Mouse (Mus musculus) retina, postnatal 7 days (tissue): Measurements from ENCODE around the gene Lca5l.

Experiments used
- DNase-seq: peaks from one replicate; pipeline ENCODE4 v3.0.0-alpha.2; 2012; ENCODE audit warnings: low read depth, low spot score

Gene Lca5l

GRCm38 (mm10) chr16:96191531-96192506 is at the start of gene Lca5l:
Lca5l (minus strand) TSS chr16:96192271.
- DNase-seq: peak; percentile 99

GRCm38 (mm10) chr16:96235366-96235970 is 43.4 kb upstream of the Lca5l start, which contains the start of gene B3galt5:
B3galt5 (plus strand) TSS chr16:96235801.
- DNase-seq: no peak

- no peak for DNase-seq
These were observed 41.9 kb upstream of the Lca5l start for GRCm38 (mm10) chr16:96233996-96234395.

- DNase-seq: no peak
These were observed 39.9 kb upstream of the Lca5l start for GRCm38 (mm10) chr16:96231974-96232373.

GRCm38 (mm10) chr16:96231251-96231650 is 39.2 kb upstream of the Lca5l start:
- no peak for DNase-seq

GRCm38 (mm10) chr16:96230411-96230810 is 38.3 kb upstream of the Lca5l start:
- DNase-seq: peak; percentile 63

GRCm38 (mm10) chr16:96229044-96229555 is 37.0 kb upstream of the Lca5l start:
- no peak for DNase-seq

GRCm38 (mm10) chr16:96228438-96228837 is 36.4 kb upstream of the Lca5l start:
- no peak for DNase-seq

GRCm38 (mm10) chr16:96222452-96222851 is 30.4 kb upstream of the Lca5l start:
- DNase-seq: no peak

GRCm38 (mm10) chr16:96221959-96222358 is 29.9 kb upstream of the Lca5l start:
- DNase-seq: no peak

DNA sequence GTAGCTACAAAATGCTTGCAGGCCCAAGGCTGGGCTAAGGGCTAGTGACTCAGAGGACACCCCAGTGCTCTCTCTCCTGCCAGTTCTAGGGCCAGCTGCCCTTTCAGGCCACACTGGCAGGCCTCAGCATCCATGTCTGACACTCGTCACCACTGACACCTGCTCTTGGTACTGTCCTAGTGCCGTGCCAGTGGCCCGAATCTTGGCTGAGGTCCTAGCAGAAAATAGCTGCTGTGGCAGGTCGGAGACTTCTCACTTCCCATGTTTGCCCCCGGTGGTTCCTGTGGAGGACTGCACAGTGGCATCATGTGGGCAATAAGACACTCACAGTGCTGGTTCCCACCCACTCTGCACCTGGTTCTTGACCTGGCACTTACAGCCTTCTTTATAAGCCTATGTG is 29.4 kb upstream of the Lca5l start:
- no peak for DNase-seq

DNA sequence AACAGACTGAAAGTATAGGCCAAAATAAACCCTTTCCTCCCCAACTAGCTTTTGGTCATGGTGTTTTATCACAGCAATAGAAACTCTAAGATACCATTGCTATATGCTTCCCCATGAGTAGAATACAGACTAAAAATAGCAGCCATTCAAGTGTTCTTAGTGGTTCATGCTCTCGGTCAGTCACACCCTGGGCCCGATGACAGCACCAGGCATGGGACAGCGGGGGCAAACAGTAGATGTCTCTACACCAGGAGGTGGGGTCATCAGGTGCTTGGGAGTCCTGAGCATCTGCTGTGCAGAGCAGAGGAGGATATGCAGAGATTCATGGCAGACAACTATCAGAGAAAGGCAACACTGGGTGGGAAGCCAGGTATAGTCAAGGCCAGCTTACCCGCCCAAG is 21.0 kb upstream of the Lca5l start:
- no peak for DNase-seq

- no peak for DNase-seq
These were observed 18.8 kb upstream of the Lca5l start for GRCm38 (mm10) chr16:96210856-96211255.

GRCm38 (mm10) chr16:96209789-96210188 is 17.7 kb upstream of the Lca5l start:
- DNase-seq: no peak

GRCm38 (mm10) chr16:96201485-96202232 is 9.6 kb upstream of the Lca5l start:
- no peak for DNase-seq

DNA sequence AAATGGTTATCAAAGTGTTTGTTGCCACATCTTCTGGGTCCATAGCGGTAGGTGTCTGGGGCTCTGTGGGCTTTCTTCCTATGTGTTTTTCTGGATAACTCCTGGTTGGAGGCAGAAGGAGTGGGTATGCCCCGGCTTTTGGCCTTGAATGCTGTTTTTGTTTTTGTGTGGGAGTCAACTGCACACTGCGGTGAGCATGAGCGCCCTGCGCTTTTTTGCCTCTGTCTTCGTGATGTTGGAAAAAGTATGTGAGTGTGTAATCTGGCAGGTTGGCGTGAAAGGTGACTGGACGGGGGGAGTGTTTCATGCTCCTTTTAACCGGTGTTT is 8.6 kb upstream of the Lca5l start:
- DNase-seq: no peak

DNA sequence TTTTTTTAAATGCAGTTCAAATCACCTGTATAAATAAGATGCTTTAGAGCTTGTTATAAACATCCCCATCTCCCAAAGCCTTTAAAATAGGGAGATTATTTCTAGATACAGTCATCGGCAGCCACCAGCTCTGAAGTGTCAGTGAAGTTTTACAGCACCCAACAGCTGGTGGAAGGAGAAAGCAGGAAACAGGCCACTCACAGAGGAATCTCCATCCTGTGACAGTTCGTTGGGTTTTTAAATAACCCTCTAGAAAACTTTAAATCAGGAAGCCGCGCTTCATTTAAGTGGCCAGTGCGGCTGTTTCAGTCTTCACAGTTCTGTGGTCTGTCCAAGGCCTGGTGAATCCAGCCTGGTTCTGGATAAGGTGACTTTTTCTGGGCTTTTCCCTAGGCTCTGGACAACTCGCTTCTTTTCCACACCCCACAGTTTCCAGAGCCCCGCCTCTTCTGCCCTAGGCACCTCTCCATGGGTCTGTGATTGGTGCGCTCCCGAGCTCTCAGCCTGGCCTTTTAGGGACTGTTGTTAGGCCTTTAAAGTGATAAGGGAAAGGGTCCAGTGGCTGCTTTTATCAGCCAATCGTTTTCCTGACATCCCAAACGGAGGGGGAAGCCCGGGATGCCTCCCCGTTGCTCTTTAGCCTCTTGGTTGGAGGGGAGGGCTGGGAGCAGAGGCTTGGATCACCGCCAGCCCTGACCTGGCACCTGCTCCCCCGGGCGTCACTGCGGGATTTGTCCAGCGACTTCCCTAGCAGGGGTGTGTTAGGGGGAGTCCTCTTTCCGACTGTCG is 8.0 kb upstream of the Lca5l start, which contains the start of gene Sh3bgr:
TSS of gene Sh3bgr (plus strand) at position 538 of the 789 bp plus-strand sequence.
- peak; percentile 14 for DNase-seq

DNA sequence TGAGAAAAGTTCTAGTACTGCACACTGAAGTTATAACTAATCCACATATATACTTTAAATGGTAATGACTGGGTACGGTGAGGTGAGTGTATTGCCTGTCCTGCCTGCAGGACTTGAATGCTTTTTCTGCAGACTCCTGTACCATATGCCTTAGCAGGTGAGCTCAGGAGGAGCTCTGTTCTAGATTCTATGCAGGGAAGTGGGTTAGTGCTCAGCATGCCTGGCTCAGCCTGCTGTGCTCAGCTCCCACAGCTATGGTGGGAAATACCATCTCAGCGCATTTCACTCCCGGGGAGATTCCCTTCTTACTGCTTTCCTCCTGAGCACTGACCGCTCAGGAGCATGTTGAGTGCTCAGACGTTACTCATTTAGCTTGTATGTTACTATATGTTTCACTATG is 4.5 kb downstream of the Lca5l start:
- no peak for DNase-seq

- DNase-seq: no peak
These were observed 12.9 kb downstream of the Lca5l start for GRCm38 (mm10) chr16:96179156-96179555.

GRCm38 (mm10) chr16:96175399-96175798 is 16.7 kb downstream of the Lca5l start:
- DNase-seq: no peak

DNA sequence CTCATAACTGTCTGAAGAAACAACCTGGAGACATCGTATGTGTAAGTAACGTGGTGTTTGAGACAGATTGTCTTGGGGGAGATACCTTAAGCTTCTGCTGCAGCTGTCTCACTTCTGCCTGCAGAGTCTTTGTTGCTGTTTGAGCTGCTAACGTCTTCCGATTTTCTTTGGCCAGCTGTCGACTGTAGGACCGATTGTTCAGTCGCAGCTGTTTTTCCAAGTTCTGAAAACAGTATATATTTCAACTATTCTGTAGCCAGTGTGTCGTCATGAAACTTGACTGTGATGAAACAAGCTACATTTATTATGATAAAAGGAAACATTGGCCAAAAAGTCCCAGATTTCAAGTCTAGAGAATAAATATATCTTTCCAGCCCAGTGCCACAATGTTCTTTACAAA is 18.4 kb downstream of the Lca5l start:
- DNase-seq: no peak
